Mouse (Mus musculus): ENCODE results near the gene Zfp398.
A peak's percentile ranks its signal among the peaks of the same experiment; 100 is the strongest.
"Not testable (repeated sequence)": the region's sequence is repeated elsewhere in the genome, so short reads cannot be mapped to it uniquely, and the experiment has no call there.

Zfp398 gene

DNA sequence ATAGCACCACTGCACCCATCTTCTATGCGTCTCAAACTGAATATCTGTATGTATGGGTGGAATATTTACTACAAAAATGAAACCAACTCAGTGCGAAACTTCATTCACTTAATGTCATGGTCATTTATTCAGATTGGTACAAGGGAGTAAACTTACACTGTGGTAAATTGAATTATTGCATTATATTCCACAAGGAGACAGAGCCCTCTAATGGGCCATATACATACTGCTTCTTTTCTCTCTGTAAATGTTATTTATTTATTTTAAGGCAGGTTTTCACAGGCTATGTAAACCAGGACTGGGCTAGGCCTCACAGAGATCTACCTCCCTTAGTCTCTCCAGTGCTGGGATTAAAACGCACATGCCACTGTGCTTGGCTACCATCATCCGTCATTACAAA is 8.0 kb upstream of the Zfp398 start:
- DNase-seq = no peak

DNA sequence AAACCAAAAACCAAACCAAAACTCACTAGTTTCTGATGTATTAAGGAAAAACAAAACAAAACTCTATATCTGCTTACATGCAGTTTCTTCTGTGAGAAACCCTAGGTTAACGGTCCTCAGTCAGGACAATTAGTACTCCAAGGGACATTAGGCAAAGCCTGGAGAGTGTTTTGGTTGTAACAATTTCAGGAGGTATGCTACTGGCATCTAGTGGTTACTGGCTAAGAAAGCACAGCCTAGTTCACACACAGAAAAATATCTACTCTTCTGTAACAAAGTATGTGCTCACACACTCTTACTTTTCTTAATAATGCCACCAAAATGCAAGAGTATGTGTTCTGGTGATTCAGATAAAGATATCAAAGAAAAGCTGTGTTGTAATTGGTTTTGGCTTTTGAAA is 6.5 kb upstream of the Zfp398 start:
- DNase-seq = no peak

DNA sequence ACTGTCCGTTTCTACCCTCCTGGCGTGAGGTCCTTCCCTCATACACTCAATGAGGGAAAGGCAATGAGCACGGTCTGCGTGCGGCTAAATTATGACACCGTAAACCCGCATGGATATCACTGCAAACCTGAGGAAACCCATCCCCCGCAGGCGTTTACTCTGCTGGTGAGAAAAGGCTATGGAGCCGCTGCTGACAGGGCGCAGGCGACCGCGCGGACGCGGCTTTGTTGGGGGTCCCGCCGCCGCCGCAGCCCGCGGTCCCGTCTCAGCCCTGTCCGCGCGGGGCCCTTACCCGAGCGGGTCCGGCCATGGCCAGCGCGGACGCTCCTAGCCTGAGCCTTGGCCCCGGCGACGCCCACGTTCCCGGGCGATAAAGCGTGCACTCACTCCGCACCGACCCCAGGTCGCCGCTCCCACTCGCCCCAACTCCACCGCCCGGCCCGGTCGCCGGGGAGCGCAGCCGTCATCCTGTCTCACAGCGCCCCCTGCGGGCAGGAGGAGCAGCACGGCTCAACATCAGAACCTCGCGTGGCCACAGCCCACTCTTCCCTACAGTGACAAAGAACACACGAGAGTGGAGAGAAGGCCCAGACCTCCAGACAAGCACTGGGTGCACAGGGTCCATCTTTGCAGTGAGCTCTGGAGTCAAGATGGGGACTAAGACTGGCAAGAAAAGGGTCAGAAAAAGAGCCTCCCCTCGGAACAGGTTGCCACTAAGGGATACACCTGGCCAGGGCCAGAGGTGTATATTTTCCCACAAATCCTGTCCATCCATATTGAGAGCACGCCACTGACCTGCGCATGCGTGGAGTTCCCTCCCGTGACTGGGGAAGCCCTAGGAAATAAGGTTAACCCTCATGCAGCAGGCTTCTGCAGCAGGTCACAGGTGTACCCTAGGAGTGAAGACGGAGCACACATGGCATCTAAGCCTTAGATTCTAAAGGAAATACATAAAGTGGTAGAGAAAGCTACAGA is 5.1 kb upstream of the Zfp398 start, which contains the start of gene Zfp786:
Gene Zfp786 (minus strand): TSS at position 764 of the 975 bp plus-strand sequence.
- peak; percentile 84 for DNase-seq

DNA sequence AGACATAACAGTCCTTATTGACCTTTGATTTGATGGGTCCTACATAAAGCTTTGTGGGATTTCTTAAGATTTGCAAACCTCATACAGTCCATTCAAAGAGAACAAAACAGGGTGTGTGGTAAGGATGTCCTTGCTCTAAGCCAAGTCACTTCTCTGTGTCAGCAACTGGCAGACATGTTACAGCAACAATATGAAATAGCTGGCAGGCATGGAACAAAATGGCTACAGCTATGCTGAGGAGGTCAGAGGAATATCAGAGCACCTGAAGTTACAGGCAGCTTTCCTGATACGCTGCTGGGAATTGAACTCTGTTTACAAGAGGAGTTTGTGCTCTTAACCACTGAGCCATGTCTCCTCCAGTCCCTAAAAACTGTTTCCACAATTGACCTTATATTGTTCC is 3.2 kb upstream of the Zfp398 start:
- DNase-seq = no peak

DNA sequence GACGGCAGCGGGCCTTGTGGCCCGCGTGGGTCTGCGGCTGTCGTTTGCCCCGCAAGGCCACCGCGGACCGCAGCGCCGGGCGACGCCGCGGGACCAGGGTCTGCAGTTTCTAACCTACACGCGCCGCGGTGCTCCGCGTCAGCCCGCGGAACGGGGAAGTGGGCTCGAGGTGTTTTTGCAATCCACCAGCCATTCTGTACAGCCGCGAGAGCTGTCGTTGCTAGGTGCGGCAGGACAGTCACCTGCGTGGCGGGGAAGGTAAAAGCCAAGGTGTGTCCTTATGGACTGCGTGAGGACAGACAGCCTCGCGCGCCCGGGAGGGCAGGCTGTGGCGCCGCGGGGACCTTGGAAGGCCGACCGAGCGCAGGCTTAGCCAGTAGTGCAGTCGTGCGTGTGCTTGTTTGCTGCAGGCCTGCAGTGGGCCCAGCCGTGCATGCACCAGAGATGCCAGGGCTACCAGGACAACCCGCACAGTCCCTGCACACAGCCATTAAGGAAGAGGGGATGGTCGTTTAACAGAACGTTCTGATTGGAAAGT is 592 bp downstream of the Zfp398 start:
- DNase-seq = peak; percentile 56

DNA sequence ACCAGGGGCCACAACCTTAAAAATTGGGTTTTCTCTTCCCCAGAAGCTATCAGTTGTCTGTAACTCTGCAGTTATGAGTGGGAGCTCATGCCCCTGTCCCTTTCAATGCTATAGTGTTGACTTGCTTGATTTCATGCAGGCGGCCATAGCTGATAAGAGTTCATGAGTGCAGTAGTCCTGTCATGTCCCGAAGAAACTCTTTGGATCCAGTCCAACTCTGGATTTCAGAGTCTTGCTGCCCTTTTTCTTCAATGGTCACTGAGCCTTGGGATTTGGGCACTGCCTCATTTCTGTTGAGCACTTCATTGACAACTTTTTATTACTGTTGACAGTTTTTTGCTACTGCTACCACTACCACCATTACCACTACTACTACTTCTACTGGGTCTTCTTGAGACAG is 2.2 kb downstream of the Zfp398 start:
- no peak for DNase-seq

DNA sequence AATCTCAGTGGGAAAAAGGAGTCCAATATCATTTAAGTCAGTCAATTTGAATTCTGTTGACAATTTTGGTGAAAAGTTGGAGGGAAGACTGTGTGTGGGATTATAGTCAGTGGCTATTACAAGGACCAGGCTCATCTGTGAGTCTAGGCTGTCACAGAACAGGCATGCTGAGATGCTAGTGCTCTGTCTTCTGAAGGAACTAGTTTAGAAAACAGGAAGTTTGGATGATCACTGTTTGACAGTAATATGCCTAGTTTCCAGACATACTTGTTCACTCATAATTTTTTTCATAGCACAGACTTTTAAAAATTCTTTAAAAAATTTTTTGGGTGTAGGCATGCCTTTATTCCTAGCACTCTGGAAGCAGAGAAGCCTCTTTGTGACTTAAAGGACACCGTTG is 5.6 kb downstream of the Zfp398 start:
- DNase-seq = no peak

DNA sequence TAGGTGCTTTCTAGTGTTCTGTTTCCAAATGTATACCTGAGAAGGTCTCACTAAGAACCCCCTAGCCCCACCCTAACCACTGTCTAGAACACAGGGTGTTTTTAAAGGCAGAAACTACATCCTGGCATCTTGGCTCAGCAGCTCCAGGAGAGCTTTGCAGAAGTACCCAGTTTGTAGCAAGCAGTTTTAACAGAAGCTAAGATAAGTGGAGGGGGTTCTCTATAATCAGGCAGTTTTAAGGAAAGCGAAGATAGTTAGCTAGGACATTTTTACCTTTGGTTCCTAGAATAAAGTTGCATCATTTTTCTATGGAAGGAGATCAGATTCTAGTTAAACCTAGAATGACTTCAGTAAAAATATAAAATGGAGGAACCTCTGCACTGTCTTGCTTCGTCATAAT is 6.4 kb downstream of the Zfp398 start:
- DNase-seq = no peak

DNA sequence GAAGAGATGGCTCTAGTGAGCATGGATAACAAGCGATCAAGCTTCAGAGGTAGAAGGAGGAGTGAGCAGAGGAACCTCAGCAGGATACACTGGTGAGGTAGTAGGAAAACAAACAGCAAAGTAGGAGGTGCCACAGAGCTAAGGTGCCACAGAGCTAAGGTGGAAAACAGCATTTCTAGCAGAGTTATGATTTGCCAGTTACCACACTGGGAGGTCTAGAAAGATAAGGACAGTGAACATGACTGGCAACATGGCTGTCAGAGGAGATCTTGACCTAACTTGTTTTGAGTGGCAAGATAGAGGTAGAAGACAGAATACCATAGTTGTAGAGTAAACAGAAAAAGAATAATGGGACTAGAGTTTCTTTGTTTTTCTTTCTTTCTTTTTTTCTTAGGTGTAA is 6.9 kb downstream of the Zfp398 start:
- no peak for DNase-seq

DNA sequence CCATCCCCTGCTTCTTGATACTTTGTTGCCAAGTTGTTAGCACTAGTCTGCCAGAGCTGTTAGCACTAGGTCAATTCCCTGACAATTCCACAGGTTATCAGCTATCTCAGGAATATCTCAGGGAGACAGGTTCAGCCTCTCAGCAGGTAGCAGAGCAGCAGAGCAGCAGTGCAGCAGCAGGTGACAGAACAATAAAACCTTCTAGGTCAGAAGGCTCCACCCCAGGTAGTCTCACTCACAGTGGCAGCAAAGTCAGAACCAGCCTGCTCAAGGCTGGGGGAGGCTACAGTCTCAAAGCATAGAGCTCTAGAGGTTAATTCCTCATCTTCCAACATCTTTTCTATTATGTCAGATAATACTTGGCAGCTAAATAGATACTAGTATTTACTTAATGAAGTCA is 10.3 kb downstream of the Zfp398 start:
- DNase-seq = no peak

DNA sequence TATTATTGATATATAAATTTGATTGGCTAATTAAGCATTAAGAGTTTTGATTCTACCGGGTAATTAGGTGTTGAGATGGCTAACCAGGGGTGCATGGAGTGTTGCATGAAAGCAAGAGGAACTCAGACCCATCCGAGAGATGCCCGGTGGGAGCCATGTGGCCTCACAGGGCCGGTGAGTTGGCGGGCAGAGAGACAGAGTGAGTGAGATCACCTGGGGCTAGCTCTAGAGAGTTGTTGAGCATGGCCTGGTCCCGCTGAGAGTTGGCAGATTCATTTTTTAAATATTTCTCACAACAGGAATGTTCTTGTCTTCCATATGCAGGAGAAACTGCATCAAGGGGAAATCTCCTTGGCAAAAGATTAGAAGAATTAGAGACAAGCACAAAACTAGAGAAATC is 21.8 kb downstream of the Zfp398 start:
- no peak for DNase-seq

DNA sequence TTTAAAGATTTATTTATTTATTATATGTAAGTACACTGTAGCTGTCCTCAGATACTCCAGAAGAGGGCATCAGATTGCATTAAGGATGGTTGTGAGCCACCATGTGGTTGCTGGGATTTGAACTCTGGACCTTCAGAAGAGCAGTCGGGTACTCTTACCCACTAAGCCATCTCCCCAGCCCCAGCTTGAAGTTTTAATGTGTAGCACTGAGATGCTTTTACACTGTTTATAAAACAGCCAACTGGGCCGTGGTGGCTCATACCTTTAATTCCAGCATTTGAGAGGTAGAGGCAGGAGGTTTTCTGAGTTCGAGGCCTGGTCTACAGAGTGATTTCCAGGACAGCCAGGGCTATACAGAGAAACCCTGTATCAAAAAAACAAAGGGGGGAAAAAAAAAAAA is 22.3 kb downstream of the Zfp398 start:
- DNase-seq = not testable (repeated sequence)

DNA sequence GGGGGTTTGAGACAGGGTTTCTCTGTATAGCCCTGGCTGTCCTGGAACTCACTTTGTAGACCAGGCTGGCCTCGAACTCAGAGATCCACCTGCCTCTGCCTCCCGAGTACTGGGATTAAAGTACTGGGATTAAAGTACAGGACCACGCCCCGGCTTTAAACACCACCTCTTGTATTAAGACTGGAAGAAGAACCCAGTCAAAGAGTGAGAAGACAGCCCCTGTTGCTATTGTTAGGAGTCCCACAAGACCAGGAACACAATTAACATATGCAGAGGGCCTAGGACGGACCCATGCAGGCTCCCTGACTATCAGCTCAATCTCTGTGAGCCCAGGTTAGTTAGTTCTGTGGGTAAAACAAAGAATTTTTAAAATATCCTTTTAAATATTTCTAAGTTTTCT is 36.8 kb downstream of the Zfp398 start:
- DNase-seq = no peak

DNA sequence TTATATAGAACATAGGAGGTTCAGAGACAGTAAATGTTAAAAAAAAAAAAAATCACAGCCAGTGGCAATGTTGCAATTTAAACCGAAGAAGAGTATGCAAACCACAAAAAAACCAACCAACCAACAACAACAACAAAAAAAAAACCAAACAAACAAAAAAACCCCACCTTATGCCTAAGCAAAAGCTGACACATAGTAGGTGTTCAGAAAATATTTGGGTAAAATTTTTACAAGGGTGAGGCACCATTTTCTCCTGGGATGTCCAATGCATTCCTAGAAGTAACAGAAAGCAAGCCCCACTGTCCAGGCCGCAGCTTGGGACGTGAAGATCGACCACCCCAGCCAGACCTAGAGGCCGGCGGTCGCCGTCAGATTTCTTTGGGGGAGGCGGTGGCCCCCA is 41.6 kb downstream of the Zfp398 start, which contains the start of gene Zfp282:
Gene Zfp282 (plus strand): TSS at position 147 of the 400 bp plus-strand sequence.
- no peak for DNase-seq

DNA sequence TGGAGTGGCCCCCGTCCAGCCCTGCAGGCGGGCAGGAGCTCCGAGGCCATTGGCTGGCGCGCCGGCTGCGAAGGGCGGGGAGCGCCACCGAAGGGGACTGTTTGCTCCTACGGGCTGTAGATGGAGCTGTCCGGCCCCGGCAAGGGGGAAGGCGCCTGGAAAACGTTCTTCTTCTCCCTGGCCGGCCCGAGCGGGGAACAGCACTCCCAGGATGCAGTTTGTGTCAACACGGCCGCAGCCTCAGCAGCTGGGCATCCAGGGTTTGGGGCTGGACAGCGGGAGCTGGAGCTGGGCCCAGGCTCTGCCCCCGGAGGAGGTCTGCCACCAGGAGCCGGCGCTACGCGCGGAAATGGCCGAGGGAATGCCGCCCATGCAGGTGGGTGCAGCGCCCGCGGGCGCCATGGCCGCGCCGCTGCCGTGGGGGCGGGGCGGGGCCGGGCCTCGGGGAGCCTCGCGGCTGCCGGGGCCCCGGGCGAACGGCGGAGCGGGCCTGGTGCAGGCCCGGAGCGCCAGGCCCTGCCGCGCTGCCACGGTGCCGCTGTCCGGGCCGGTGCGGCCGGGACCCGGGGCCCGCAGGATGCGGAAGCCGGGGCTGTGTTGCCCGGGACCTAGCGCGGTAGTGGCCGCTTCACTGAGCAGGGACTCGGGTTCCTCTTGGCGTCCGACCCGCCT is 42.1 kb downstream of the Zfp398 start:
- peak; percentile 92 for DNase-seq

DNA sequence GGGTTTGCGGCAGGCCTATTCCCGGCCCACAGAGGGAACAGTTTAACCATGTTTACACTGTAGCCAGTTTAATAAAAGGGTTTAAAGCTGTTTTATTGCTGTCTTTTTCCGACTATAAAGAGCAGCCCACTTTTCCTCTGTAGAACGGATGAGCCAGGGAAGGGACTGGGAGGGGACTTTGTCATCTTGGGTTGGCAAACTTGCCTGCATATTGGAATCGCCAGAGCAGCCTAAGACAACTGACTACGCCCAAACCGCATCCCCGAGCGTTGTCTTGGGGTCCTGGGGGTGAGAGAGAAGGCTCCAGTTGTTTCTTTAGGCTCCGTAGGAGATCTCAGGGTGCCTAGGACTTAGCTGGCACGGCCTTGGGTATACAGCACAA is 42.7 kb downstream of the Zfp398 start:
- DNase-seq = no peak

DNA sequence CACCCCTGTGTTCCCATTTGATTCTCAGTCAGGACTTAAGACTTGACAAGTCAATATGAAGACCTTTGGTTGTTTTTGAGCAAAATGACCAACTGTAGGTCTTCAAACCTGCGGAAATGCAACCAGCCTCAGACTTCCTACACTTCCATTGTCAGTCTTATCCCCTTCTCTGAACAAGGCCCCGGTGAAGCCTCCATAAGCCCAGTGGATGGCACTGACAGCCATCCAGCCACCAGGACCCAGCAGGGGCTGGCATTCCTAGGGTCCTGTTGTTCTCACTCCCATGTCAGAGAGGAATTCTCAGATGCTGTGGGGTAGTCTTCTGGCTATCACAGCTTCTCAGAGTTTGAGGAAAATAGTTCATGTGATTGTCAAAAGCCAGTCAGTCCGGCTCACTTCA is 43.1 kb downstream of the Zfp398 start:
- no peak for DNase-seq

DNA sequence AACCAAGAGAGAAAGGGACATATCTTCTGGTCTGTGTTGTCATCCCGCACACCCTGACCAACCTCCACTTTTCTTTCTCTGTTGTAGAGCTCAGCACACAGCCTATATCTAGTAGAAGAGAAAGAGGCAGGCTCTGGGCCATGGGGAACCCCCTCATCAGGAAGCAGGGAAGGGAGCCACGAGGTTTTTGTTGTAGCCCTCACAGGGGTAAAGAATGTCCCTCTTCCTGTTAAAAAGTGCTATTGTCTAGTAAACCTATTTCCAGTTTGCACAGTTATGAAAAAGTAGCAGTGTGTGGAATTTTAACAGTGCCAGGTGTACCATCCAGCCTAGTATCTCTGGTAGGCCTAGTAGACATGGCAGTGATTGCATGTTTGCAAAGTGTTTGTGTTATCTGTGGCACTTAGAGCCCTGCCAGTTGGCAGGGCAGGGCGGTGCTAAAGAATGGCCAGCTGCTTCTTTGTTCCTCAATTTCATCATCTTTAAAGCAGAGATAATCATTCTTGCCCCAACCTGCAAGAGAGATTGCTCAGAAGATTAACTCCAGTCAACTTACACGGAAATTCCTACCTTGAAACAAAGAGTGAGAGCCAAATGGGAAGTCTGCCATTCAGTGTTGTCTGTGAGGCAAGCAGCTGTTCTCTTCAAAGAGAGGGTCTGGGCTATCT is 43.7 kb downstream of the Zfp398 start:
- DNase-seq = no peak

DNA sequence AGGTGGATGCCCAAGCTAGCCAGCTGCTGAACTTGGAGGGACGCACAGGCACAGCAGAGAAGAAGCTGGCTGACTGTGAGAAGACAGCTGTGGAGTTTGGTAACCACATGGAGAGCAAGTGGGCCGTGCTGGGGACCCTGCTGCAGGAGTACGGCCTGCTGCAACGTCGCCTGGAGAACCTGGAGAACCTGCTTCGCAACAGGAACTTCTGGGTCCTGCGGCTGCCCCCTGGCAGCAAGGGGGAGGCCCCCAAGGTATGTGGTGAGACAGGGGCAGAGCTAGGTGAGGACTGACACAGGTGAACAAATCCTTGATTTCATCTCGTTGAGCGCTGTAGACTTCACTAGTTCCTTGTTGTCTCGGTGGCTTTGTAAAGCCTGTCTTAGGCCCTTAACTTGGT is 44.7 kb downstream of the Zfp398 start:
- no peak for DNase-seq

DNA sequence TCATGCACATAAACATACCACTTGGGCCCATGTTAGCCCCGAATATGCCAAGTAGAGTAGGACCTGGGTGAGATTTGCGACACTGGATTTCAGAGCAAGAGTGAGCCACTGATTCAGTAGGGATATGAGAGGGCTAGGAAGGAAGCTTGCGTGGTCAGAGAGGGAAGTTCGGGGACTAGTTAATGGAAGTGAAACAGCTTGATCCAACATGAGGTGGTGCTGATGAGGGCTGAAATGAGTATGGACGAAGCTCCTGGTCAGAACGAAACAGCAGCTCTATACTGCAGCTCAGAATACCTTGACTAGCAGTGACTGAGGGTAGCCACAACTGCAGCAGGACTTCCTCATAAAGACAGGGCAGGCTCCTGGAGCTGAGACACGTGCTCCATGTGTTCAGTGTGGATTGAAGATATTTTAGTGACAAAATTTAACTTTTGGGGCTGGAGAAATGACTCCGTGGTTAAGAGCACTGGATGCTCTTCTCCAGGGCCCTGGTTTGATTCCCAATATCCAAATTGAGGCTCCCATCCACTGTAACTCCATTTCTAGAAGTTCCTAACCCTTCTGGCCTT is 53.4 kb downstream of the Zfp398 start:
- no peak for DNase-seq

DNA sequence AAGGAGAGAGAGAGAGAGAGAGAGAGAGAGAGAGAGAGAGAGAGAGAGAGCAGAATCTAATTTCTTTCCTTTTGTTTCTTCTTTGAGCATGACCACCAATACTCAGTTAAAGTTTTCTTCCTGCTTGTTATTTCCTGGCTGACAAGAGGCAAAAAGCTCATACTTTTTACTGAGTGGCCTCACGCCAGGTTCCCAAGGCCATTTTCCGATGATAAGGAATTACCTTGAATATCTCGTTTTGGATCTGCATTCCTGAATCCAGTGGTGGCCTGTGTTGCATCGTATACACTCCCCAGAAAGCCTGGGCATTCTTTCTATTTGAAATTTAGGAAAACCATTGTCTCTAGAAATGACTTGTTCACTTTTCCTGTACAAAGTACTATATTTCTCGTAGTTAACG is 64.0 kb downstream of the Zfp398 start:
- DNase-seq = no peak

DNA sequence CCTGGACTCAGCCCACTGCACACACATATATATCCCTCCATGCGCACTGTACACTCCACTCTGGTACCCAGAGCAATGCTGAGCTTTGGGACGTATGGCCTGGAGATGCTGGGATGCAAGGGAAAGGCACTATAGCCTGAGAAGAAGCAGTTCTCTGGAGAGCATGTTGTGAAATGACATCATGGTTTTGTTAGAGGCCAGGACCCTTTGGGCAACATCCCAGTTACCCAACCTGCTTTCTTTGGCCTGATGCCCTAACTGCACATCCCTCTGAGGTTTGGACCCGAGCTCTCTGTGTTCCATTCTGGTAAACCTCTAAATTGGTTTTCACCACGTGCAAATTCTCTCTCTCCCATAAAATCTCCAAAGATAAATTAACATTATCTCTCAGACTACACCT is 68.1 kb downstream of the Zfp398 start:
- no peak for DNase-seq

DNA sequence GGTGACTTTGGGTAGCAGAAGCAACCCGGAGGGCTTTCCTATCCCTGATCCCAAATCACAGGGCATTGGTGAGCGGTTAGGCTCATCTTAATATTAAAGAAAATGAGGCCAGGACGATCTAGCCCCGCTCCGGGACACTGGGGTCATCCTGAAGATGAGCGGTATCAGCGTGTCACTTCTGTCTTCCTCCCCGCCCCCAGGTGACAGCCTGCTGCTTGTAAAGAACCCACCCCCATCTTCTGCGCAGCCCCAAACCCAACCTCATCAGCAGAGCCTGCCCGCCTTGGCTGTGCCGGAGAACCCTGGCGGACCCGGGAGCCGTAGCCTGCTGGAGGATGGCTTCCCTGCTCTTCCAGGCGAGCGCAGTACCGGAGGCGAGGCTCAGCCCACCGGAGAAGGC is 68.9 kb downstream of the Zfp398 start:
- DNase-seq = no peak

Data from kidney, adult 11 months (tissue).